Mouse (Mus musculus) embryo, embryonic 9.5 days (tissue): Measurements from ENCODE around the gene Ggt1.
A peak's percentile ranks its signal among the peaks of the same experiment; 100 is the strongest.

Experiments
- DNase-seq: peaks from one replicate; pipeline ENCODE4 v3.0.0-alpha.2; 2017; ENCODE audit errors: extremely low spot score

Ggt1 gene

GRCm38 (mm10) chr10:75573181-75573580 lies 11.8 kb downstream of the Ggt1 start:
- no peak for DNase-seq

GRCm38 (mm10) chr10:75573965-75574364 lies 12.6 kb downstream of the Ggt1 start:
- DNase-seq: no peak

- no peak for DNase-seq
These were observed 17.7 kb downstream of the Ggt1 start for GRCm38 (mm10) chr10:75579129-75579528.

- DNase-seq: peak; percentile 85
These were observed 24.6 kb downstream of the Ggt1 start for GRCm38 (mm10) chr10:75585876-75586552.

GRCm38 (mm10) chr10:75586553-75586879 lies 25.1 kb downstream of the Ggt1 start:
- DNase-seq: no peak

DNA sequence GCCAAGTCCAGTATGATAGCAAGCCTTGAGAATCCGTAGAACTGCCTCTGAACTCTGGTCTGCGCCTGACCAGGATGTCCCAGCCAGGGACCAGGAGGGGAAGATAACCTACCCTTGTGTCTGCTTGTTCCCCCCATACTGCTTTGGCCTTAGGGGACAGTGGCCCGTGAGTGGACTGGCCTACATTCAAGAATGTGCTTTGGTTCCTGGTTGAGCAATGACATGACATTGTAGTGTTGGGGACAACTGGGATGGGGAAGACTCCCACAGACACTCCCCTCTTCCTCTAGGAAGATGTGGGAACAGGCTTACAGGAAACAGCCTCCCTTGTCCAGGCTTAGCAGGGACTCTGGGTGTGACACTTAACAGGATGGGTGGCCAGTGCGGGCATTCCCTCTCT lies 26.4 kb downstream of the Ggt1 start:
- no peak for DNase-seq

- no peak for DNase-seq
These were observed 26.9 kb downstream of the Ggt1 start for GRCm38 (mm10) chr10:75588336-75588735.

GRCm38 (mm10) chr10:75589129-75589528 lies 27.7 kb downstream of the Ggt1 start, which contains the start of gene Ggt5:
Ggt5 (plus strand) TSS chr10:75589340.
- DNase-seq: no peak

- DNase-seq: no peak
These were observed 28.2 kb downstream of the Ggt1 start for GRCm38 (mm10) chr10:75589651-75590050.

GRCm38 (mm10) chr10:75591211-75591894 lies 29.9 kb downstream of the Ggt1 start:
- no peak for DNase-seq

DNA sequence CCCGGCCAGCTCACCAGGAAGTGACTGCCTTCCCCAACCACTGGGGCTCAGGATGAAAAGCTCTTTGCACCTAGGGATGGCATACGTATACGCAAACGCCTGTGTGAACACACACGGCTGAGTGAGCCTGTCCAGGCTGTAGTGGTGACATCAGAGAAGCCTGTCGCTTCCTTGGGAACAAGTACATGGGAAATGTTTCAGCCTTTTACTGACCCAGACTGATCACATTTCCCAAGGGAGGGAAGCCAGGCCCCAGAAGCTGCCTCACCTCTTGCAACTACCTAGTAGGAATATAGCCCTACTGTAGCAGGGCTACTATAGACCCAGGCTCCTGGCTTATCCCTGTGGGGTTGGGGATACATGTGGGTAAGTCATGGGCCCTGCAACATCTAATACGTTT lies 31.2 kb downstream of the Ggt1 start:
- no peak for DNase-seq

- no peak for DNase-seq
These were observed 34.6 kb downstream of the Ggt1 start for GRCm38 (mm10) chr10:75595981-75596380.

DNA sequence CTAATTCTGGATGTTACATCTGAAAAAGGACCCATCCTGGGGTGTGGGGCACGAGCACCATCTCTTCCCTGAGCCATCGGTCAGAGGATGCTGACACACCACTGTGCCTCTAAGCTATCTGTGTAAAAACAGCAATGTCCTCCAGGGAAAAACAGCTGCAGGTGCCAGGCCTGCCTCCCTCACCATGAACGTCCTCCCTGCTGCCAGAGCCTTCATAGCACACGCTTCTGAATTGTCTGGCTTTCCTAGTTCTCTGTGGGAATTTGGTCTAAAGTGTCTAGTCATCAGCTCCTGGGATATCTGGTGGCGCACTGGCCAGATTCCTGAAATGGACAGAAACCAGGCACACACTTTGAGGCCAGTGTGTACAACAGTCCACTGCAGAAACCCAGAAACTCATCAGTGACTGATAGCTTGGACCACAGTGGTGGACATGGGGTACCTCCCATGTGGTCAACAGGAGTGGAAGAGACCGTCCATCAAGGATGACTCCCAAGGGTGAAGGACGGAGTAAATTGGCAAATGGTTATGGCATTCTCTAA lies 38.9 kb downstream of the Ggt1 start:
- no peak for DNase-seq

- no peak for DNase-seq
These were observed 43.9 kb downstream of the Ggt1 start for GRCm38 (mm10) chr10:75605162-75605846.

DNA sequence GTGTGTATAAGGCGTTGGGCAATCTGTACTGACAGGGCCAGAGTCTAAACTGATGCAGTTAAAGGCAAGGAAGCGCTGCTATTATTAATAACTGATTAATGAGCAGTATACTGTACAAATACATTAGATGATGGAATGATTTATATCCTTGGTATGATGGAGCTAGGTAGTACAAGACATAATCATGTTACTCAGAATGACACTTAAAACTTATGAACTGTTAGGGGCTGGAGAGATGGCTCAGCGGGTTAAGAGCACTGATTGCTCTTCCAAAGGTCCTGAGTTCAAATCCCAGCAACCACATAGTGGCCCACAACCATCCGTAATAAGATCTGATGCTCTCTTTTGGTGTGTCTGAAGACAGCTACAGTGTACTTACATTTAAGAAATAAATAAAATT lies 45.8 kb downstream of the Ggt1 start:
- no peak for DNase-seq

GRCm38 (mm10) chr10:75608975-75609374 lies 47.6 kb downstream of the Ggt1 start:
- no peak for DNase-seq

- DNase-seq: no peak
These were observed 49.1 kb downstream of the Ggt1 start for GRCm38 (mm10) chr10:75610486-75610885.

DNA sequence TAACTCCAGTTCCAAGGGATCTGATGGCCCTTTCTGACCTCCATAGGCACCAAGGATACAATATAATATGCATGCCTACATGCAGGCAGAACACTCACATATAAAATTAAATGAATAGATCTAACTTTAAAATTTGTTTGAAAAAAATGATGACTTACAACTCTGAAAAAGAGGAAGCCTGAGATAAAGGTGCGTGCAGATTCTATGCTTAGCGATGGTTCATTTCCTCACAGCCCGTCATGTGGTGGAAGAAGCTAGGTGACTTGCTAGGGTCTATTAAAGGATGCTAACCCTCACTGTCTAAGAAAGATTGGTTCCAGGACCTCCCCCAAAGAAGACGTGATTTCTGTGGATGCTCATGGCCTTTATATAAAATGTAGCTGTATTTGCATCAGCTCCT lies 54.6 kb downstream of the Ggt1 start:
- DNase-seq: no peak

DNA sequence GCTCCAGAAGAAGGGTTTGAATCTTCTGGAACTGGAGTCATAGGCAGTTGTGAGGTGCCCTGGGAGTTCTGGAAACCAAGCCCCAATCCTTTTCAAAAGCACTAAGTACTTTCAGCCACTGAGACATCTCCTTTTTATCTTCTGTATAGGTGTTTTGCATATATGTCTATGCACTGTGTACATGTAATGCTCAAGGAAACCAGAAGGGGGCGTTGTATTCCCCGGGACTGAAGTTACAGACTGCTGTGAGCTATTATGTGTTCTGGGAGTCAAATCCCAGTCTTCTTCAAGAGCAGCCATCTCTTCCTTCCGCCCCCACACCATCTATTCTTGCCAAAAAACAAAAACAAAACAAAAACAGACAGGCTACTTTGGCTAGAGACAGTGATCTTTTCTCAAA lies 59.4 kb downstream of the Ggt1 start:
- no peak for DNase-seq

GRCm38 (mm10) chr10:75625920-75626319 lies 64.5 kb downstream of the Ggt1 start:
- DNase-seq: no peak

- no peak for DNase-seq
These were observed 65.6 kb downstream of the Ggt1 start for GRCm38 (mm10) chr10:75626991-75627390.

GRCm38 (mm10) chr10:75627490-75627889 lies 66.1 kb downstream of the Ggt1 start:
- no peak for DNase-seq

DNA sequence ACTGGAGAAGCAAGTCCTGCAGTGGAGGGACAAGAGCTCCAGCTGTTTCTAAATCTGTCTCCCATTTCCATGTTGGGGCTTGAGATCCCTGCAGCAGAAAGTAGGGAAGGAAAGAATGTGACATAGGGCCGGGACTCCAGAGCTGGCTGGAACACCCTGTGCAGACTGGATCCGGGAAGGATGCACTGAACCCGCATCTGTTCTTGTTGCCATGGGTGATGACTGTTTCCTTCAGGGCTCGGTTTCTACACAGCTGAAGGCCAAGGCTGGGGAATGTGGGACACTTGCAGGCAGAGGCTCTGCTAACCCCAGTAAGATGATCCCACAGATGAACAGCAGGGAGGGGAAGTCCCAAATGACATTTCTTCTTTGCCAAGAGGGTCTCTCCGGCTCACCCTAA lies 71.2 kb downstream of the Ggt1 start:
- DNase-seq: no peak
